ENCODE assay signal across 8 mouse cellular contexts in genomic region chr2:177498067-177498466, GRCm38 (mm10). TPM values are rescaled to one million over a fixed set of nuclear protein-coding genes. Genes with fewer than 3 reads are reported as not detected.
DNase-seq lines count a peak whose midpoint lies in the region; ATAC-seq and TF ChIP-seq lines count a peak whose summit lies in the region.
"Not testable (repeated sequence)": the region's sequence is repeated elsewhere in the genome, so short reads cannot be mapped to it uniquely, and the experiment has no call there.

Gene Gm14403 (plus strand): TSS chr2:177498215.

- not testable (repeated sequence) for ATAC-seq in forebrain, embryonic 16.5 days; limb, embryonic 11.5 days (ENCODE audit: insufficient number of reproducible peaks, low FRiP score, low TSS enrichment, low read depth)

- WGBS in forebrain, embryonic 16.5 days = 22% methylated on average over 7 of the region's 7 CpGs
- 16% methylated on average over 7 of the region's 7 CpGs for WGBS in limb, embryonic 11.5 days
- 27% methylated on average over 7 of the region's 7 CpGs for WGBS in midbrain, embryonic 10.5 days
- WGBS in small intestine, adult 2 months = 10% methylated on average over 7 of the region's 7 CpGs

- peak within 1 kb of the TSS; percentile 38 for H3K4me3 ChIP-seq in forebrain, embryonic 16.5 days (replicated peaks; ENCODE audit: low read length)
- H3K4me3 ChIP-seq in limb, embryonic 11.5 days (ENCODE audit: low read depth, low read length) = peak within 1 kb of the TSS; percentile 26
- H3K4me3 ChIP-seq in midbrain, embryonic 10.5 days = peak within 1 kb of the TSS; percentile 48
- peak within 1 kb of the TSS; percentile 69 for H3K4me3 ChIP-seq in small intestine, adult 2 months (ENCODE audit: low read depth, low read length)

- not testable (repeated sequence) for H3K4me1 ChIP-seq in forebrain, embryonic 16.5 days (replicated peaks; ENCODE audit: control insufficient read depth, insufficient read depth, low read length); limb, embryonic 11.5 days (ENCODE audit: control insufficient read depth, insufficient read depth, low read length); midbrain, embryonic 10.5 days; small intestine, adult 2 months (ENCODE audit: control insufficient read depth, insufficient read depth, insufficient read length, low read length)

- not testable (repeated sequence) for H3K9me3 ChIP-seq in forebrain, embryonic 16.5 days (ENCODE audit: control insufficient read depth, low read length); limb, embryonic 11.5 days (ENCODE audit: control insufficient read depth, low read length); midbrain, embryonic 10.5 days (replicated peaks)

- H3K4me2 ChIP-seq in forebrain, embryonic 16.5 days (ENCODE audit: low read length) = peak within 1 kb of the TSS; percentile 40
- H3K4me2 ChIP-seq in limb, embryonic 11.5 days (ENCODE audit: low read depth, severe bottlenecking) = peak within 1 kb of the TSS; percentile 34; the same call in 1 of the 2 replicates

- not testable (repeated sequence) for TF ChIP-seq POLR2A in small intestine, adult 2 months (IDR thresholded peaks at IDR 0.05; ENCODE audit: low read depth, low read length)

- not testable (repeated sequence) for TF ChIP-seq CTCF in small intestine, adult 2 months (IDR thresholded peaks at IDR 0.05; ENCODE audit: extremely low read depth, insufficient read length, insufficient replicate concordance, low read depth, low read length)

- intact Hi-C loops in heart, postnatal 25 days (cut with DNase I) = not testable (repeated sequence)

- not testable (repeated sequence) for H3K36me3 ChIP-seq in forebrain, embryonic 16.5 days (ENCODE audit: control insufficient read depth, insufficient read depth); limb, embryonic 11.5 days (ENCODE audit: control insufficient read depth, insufficient read depth, low read length); midbrain, embryonic 10.5 days; small intestine, adult 2 months (ENCODE audit: control insufficient read depth, insufficient read depth, low read length)

- H3K9ac ChIP-seq in forebrain, embryonic 16.5 days (replicated peaks; ENCODE audit: low read depth, low read length); limb, embryonic 11.5 days (ENCODE audit: low read length): not testable (repeated sequence)

- DNase-seq in MN1 (ENCODE audit: low spot score) = peak; percentile 66
- DNase-seq in cerebellum, adult 9-11 months = peak; percentile 64
- not testable (repeated sequence) for DNase-seq in heart, postnatal 25 days (ENCODE audit: low spot score); limb, embryonic 11.5 days (ENCODE audit: low spot score)
- DNase-seq in kidney, postnatal 10 days = peak; percentile 38
- DNase-seq in midbrain, embryonic 10.5 days (ENCODE audit: low spot score) = peak; percentile 10

- not testable (repeated sequence) for H3K27ac ChIP-seq in forebrain, embryonic 16.5 days (ENCODE audit: low read length); limb, embryonic 11.5 days (replicated peaks; ENCODE audit: low read depth, low read length); midbrain, embryonic 10.5 days (replicated peaks); small intestine, adult 2 months (ENCODE audit: insufficient read depth, low read depth, low read length)

- not testable (repeated sequence) for H3K27me3 ChIP-seq in forebrain, embryonic 16.5 days (replicated peaks; ENCODE audit: control insufficient read depth, insufficient read depth, low read length); limb, embryonic 11.5 days (ENCODE audit: control insufficient read depth, insufficient read depth, low read length); midbrain, embryonic 10.5 days (ENCODE audit: low read depth, poor library complexity, severe bottlenecking); small intestine, adult 2 months (ENCODE audit: control insufficient read depth, insufficient read depth, low read length)

RNA-seq across cellular contexts. Expression of gene Gm14403, which starts in this region (rescaled TPM):
- polyA plus RNA-seq in forebrain, embryonic 16.5 days (2015; fragmentation: Nextera tagmentation; extraction: Ambion mirVana) = 2.8 and 4.5 TPM in 2 replicates
- 10 to 100 TPM; 77.7 to 82.1 TPM for total RNA-seq in heart, postnatal 25 days (2021)
- 6.3 and 7.4 TPM in 2 replicates for polyA plus RNA-seq in limb, embryonic 11.5 days (2014; fragmentation: Nextera tagmentation; extraction: Ambion mirVana)
- polyA plus RNA-seq in midbrain, embryonic 10.5 days (2016; fragmentation: Nextera tagmentation; extraction: Ambion mirVana) = 5.1 and 5.4 TPM in 2 replicates
- 0.15 TPM in 1 of 2 replicates, not detected in the other for polyA plus RNA-seq in small intestine, adult 2 months (2012; rRNA removed)
